Mouse (Mus musculus) inflammation-experienced regulatory T-cells (primary cell): ENCODE data around the gene Parg. TPM values are rescaled to one million over a fixed set of nuclear protein-coding genes. Genes with fewer than 3 reads are reported as not detected.

Experiments
- polyA plus RNA-seq, 2 experiments: library from polyadenylated mRNA; unstranded; fragments of 100-300 nt; shearing (Covaris generic); gene quantifications; one replicate each; pipeline ENCODE4 v1.2.1; 2017

Parg gene
- polyA plus RNA-seq = 10 to 100 TPM; 69.8 to 72.8 TPM

GRCm38 (mm10) chr14:32201791-32202451 is at the start of gene Parg, which contains the start of gene Timm23:
Gene Parg, plus strand, starts transcription at chr14:32201949.
Gene Timm23, minus strand, starts transcription at chr14:32201898.

GRCm38 (mm10) chr14:32159690-32160246 is 42.0 kb upstream of the Parg start, which contains the start of gene Ncoa4:
Gene Ncoa4, plus strand, starts transcription at chr14:32159865.

GRCm38 (mm10) chr14:32321732-32322685 is 120.3 kb downstream of the Parg start, which contains the start of gene Ogdhl:
Gene Ogdhl, plus strand, starts transcription at chr14:32322019.

Other genes starting within 250 kb of the Parg start
- under 1 TPM; 0.07 to 0.12 TPM for gene Galnt15, start 173.0 kb upstream of the Parg start, polyA plus RNA-seq
- gene Oxnad1, start 116.6 kb upstream of the Parg start, polyA plus RNA-seq = 10 to 100 TPM; 13.0 to 14.5 TPM
- gene Dph3, start 116.2 kb upstream of the Parg start, polyA plus RNA-seq = 10 to 100 TPM; 73.5 to 77.7 TPM
- gene Msmb, start 59.9 kb upstream of the Parg start, polyA plus RNA-seq = not detected
- gene Ncoa4, start 42.1 kb upstream of the Parg start, polyA plus RNA-seq = 10 to 100 TPM; 72.7 to 99.2 TPM
- gene Timm23, start 51 bp upstream of the Parg start, polyA plus RNA-seq = 100 to 1,000 TPM in 1 of 2 experiments, 10 to 100 TPM in 1; 89.6 to 103 TPM
- under 1 TPM; 0.13 to 0.67 TPM for gene Ogdhl, start 120.1 kb downstream of the Parg start, polyA plus RNA-seq
- not detected for gene 1700024G13Rik, start 186.4 kb downstream of the Parg start, polyA plus RNA-seq